Mouse (Mus musculus) CH12.LX (cell line): ENCODE data around the gene Atmin. TPM values are rescaled to one million over a fixed set of nuclear protein-coding genes. Genes with fewer than 3 reads are reported as not detected.

Source experiments
- DNase-seq: peaks from one replicate; pipeline ENCODE4 v3.0.0-alpha.2; 2013; ENCODE audit errors: extremely low read depth
- H3K27ac ChIP-seq: 2 replicates; pipeline ENCODE4 v1.5.1; 2012; ENCODE audit warnings: low read depth, mild to moderate bottlenecking, control low read depth, moderate library complexity; ENCODE audit not compliant: insufficient read depth
- H3K27me3 ChIP-seq: replicated peaks from 2 replicates; pipeline ENCODE3; 2012; ENCODE audit warnings: inconsistent platforms
- H3K36me3 ChIP-seq, 2 experiments: replicated peaks in 1 of 2; 2 replicates each; pipeline versions ENCODE3 to v1.6.1; 2012; ENCODE audit warnings: inconsistent platforms in 1 of 2, low read length in 1 of 2, mild to moderate bottlenecking in 1 of 2, mixed read lengths in 1 of 2, moderate library complexity in 1 of 2; ENCODE audit not compliant: control insufficient read depth in 1 of 2, insufficient read depth in 1 of 2
- H3K4me1 ChIP-seq, 2 experiments: 2 replicates each; pipeline ENCODE4 v1.6.1; 2012; ENCODE audit warnings: inconsistent platforms in 1 of 2, moderate library complexity in 1 of 2; ENCODE audit not compliant: insufficient read depth in 2 of 2, control insufficient read depth in 1 of 2
- H3K4me2 ChIP-seq: 2 replicates; pipeline ENCODE4 v1.6.1; 2012; ENCODE audit warnings: low read depth, mild to moderate bottlenecking, control low read depth; ENCODE audit not compliant: poor library complexity, insufficient read depth, severe bottlenecking
- H3K4me3 ChIP-seq, 3 experiments: fragments of 150-350 bp in 1 of 3; sonication (generic) in 1 of 3; replicated peaks in 1 of 3; 2 replicates each; pipeline versions ENCODE3 to v1.5.1; 2011 to 2012; ENCODE audit warnings: low read depth in 2 of 3, low read length in 2 of 3, mild to moderate bottlenecking in 2 of 3, moderate library complexity in 2 of 3, control low read depth in 1 of 3, improper control_type of control experiment in 1 of 3, inconsistent platforms in 1 of 3, mixed read lengths in 1 of 3; ENCODE audit not compliant: poor library complexity in 1 of 3
- H3K79me2 ChIP-seq: replicated peaks from 2 replicates; pipeline ENCODE4 v1.6.1; 2012; ENCODE audit warnings: mild to moderate bottlenecking, moderate library complexity; ENCODE audit not compliant: control insufficient read depth, poor library complexity, insufficient read depth, severe bottlenecking; ENCODE audit errors: extremely low read depth
- H3K9ac ChIP-seq: 2 replicates; pipeline ENCODE4 v1.6.1; 2012; ENCODE audit warnings: low read depth, mild to moderate bottlenecking, control low read depth, moderate library complexity; ENCODE audit not compliant: insufficient read depth
- H3K9me3 ChIP-seq: replicated peaks from 2 replicates; pipeline ENCODE3; 2012; ENCODE audit warnings: low read length, inconsistent platforms, mixed read lengths
- BHLHE40 ChIP-seq: IDR thresholded peaks from 2 replicates; pipeline ENCODE4 v1.6.1; 2011; ENCODE audit warnings: mild to moderate bottlenecking, low read depth, low read length, improper control_type of control experiment
- CHD1 ChIP-seq: IDR thresholded peaks from 2 replicates; pipeline ENCODE4 v1.6.1; 2012; ENCODE audit warnings: low read depth, low read length, improper control_type of control experiment, inconsistent platforms
- CHD2 ChIP-seq: IDR thresholded peaks from 2 replicates; pipeline ENCODE4 v1.6.1; 2011; ENCODE audit warnings: low read length, improper control_type of control experiment
- ELF1 ChIP-seq: IDR thresholded peaks from 2 replicates; pipeline ENCODE4 v1.6.1; 2014; ENCODE audit warnings: low read depth, mild to moderate bottlenecking, inconsistent platforms, low read length, improper control_type of control experiment
- HCFC1 ChIP-seq: IDR thresholded peaks from 2 replicates; pipeline ENCODE4 v1.6.1; 2012; ENCODE audit warnings: low read depth, mild to moderate bottlenecking, inconsistent platforms, low read length, improper control_type of control experiment
- JUN ChIP-seq: IDR thresholded peaks from 2 replicates; pipeline ENCODE4 v1.6.1; 2011; ENCODE audit warnings: low read depth, mild to moderate bottlenecking, low read length, improper control_type of control experiment, moderate library complexity; ENCODE audit not compliant: insufficient read depth
- JUND ChIP-seq: conservative IDR thresholded peaks from 2 replicates; pipeline ENCODE4 v1.6.1; 2011; ENCODE audit warnings: low read depth, low read length, improper control_type of control experiment
- MAFK ChIP-seq: IDR thresholded peaks from 2 replicates; pipeline ENCODE4 v1.6.1; 2011; ENCODE audit warnings: low read length, improper control_type of control experiment; ENCODE audit not compliant: insufficient replicate concordance
- MEF2A ChIP-seq: IDR thresholded peaks from 2 replicates; pipeline ENCODE4 v1.6.1; 2014; ENCODE audit warnings: low read depth, mild to moderate bottlenecking, inconsistent platforms, low read length, improper control_type of control experiment, borderline replicate concordance
- MXI1 ChIP-seq: IDR thresholded peaks from 2 replicates; pipeline ENCODE4 v1.6.1; 2011; ENCODE audit warnings: mild to moderate bottlenecking, low read depth, low read length, improper control_type of control experiment
- MYC ChIP-seq: IDR thresholded peaks from 2 replicates; pipeline ENCODE4 v1.6.1; 2011; ENCODE audit warnings: low read depth, mild to moderate bottlenecking, improper control_type of control experiment, low read length
- PAX5 ChIP-seq: IDR thresholded peaks from 2 replicates; pipeline ENCODE4 v1.6.1; 2012; ENCODE audit warnings: low read length, inconsistent platforms, mixed read lengths
- POLR2A ChIP-seq: IDR thresholded peaks from 2 replicates; pipeline ENCODE4 v1.6.1; 2011; ENCODE audit warnings: low read depth, mild to moderate bottlenecking, improper control_type of control experiment, low read length
- POLR2AphosphoS2 ChIP-seq: IDR thresholded peaks from 2 replicates; pipeline ENCODE4 v1.6.1; 2011; ENCODE audit warnings: low read depth, low read length, improper control_type of control experiment
- RCOR1 ChIP-seq: conservative IDR thresholded peaks from 2 replicates; pipeline ENCODE4 v1.6.1; 2012; ENCODE audit warnings: low read depth, mild to moderate bottlenecking, inconsistent platforms, low read length, improper control_type of control experiment
- SIN3A ChIP-seq: IDR thresholded peaks from 2 replicates; pipeline ENCODE4 v1.6.1; 2012; ENCODE audit warnings: low read length, improper control_type of control experiment, inconsistent platforms
- TBP ChIP-seq: conservative IDR thresholded peaks from 2 replicates; pipeline ENCODE4 v1.6.1; 2011; ENCODE audit warnings: low read depth, low read length, improper control_type of control experiment
- TCF12 ChIP-seq: IDR thresholded peaks from 2 replicates; pipeline ENCODE4 v1.6.1; 2014; ENCODE audit warnings: low read depth, mild to moderate bottlenecking, inconsistent platforms, low read length, improper control_type of control experiment
- USF1 ChIP-seq: IDR thresholded peaks from 2 replicates; pipeline ENCODE4 v1.6.1; 2014; ENCODE audit warnings: low read depth, mild to moderate bottlenecking, inconsistent platforms, low read length, improper control_type of control experiment
- USF2 ChIP-seq: conservative IDR thresholded peaks from 2 replicates; pipeline ENCODE4 v1.6.1; 2011; ENCODE audit warnings: low read depth, low read length, improper control_type of control experiment
- ZMIZ1 ChIP-seq: IDR thresholded peaks from 2 replicates; pipeline ENCODE4 v1.6.1; 2012; ENCODE audit warnings: low read depth, mild to moderate bottlenecking, inconsistent platforms, low read length, improper control_type of control experiment
- ZNF384 ChIP-seq: IDR thresholded peaks from 2 replicates; pipeline ENCODE4 v1.6.1; 2012; ENCODE audit warnings: low read depth, low read length, improper control_type of control experiment, inconsistent platforms
- dilution Hi-C: fragments of 300-500 bp; cut with MboI; formaldehyde crosslinking; loops from 2 replicates; pipeline ENCODE4 v1.14.3; 2020; ENCODE audit warnings: low sequenced_read_pairs; ENCODE audit not compliant: extremely low pct_unique_long_range_greater_than_20kb, extremely low pct_ligation_motif_present
- in situ Hi-C: fragments of 300-500 bp; cut with MboI; formaldehyde crosslinking; loops from 3 replicates; pipeline ENCODE4 v1.14.3; 2019; ENCODE audit warnings: low sequenced_read_pairs, low pct_ligation_motif_present, low pct_unique_long_range_greater_than_20kb, mixed read lengths
- polyA plus RNA-seq: library from polyadenylated mRNA; unstranded; fragments of >175 nt; gene quantifications from 2 replicates; pipeline ENCODE4 v1.2.1, GENCODE M21; 2012; ENCODE audit warnings: low read depth; ENCODE audit not compliant: insufficient read length
- total RNA-seq, 2 experiments: library from RNA; depleted of rRNA; stranded (reverse); fragments of 300-350 nt in 1 of 2; fragments of >200 nt in 1 of 2; gene quantifications; 2 replicates each; pipeline ENCODE4 v1.2.3; 2012 to 2014

Atmin gene
- total and polyA plus RNA-seq, 3 experiments, result 9.3 to 22.0 (median 14.8) TPM

- H3K36me3 ChIP-seq, result peaks cover 13 to 50% of the 10 kb centered on the region in 2 experiments
- in situ Hi-C loops (no loop called here), dilution Hi-C loops (no loop called here)
Measured at GRCm38 (mm10) chr8:116893938-116894337, 49.3 kb upstream of the Atmin start.

DNA sequence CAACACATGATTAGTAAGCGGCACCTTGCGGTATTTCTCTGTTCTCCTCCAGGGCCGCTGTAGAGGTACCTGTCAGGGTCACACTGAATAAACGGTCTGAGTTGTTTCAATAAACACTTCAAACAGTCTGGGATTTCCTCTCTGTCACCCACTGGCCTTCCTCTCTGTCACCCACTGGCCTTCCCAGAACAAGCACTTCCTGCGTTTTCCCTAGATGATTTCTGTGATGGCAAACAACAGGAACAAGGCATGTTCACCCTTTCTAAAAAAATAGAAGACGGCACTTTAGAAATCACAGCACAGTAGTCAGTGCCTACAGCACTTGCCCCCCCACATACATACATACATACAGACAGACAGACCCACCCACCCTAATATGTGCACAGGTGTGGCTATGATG lies 47.7 kb upstream of the Atmin start:
- H3K4me3 ChIP-seq, result no peak overlapping the region
- H3K9ac ChIP-seq, result no peak overlapping the region
- no peaks in the 10 kb centered on the region for H3K9me3 ChIP-seq
- H3K4me1 ChIP-seq, result peaks cover 6 to 14% of the 10 kb centered on the region in 2 experiments
- in situ Hi-C loops, result no loop called here
- no peaks in the 10 kb centered on the region for H3K79me2 ChIP-seq
- TF ChIP-seq SIN3A, result no peak
- no peak for TF ChIP-seq POLR2A
- TF ChIP-seq ZNF384, result no peak
- no peak for TF ChIP-seq TCF12
- TF ChIP-seq MXI1, result no peak
- TF ChIP-seq ZMIZ1, result no peak
- no peak for TF ChIP-seq MEF2A
- no peak for TF ChIP-seq ELF1
- TF ChIP-seq USF1, result no peak
- no peak for TF ChIP-seq CHD1
- no peak for TF ChIP-seq PAX5
- TF ChIP-seq POLR2AphosphoS2, result no peak
- TF ChIP-seq RCOR1, result no peak
- TF ChIP-seq CHD2, result no peak
- TF ChIP-seq USF2, result no peak
- no peak for TF ChIP-seq JUN
- no peak for TF ChIP-seq BHLHE40
- no peak for TF ChIP-seq JUND
- no peak for TF ChIP-seq MYC
- no peak for TF ChIP-seq TBP
- TF ChIP-seq, all 38 proteins: peak for 0
- Histone ChIP-seq H3K4me2 (no peak overlapping the region), H3K27ac (no peak overlapping the region), H3K27me3 (no peaks in the 10 kb centered on the region), H3K36me3 (peaks cover 7 to 38% of the 10 kb centered on the region in 2 experiments)
- no peak for DNase-seq
- dilution Hi-C loops, result no loop called here

More at GRCm38 (mm10) chr8:116893938-116894337, 49.3 kb upstream of the Atmin start:
- H3K9ac ChIP-seq, result no peak overlapping the region
- H3K4me1 ChIP-seq, result peaks cover 6 to 14% of the 10 kb centered on the region in 2 experiments
- H3K4me2 ChIP-seq, result no peak overlapping the region
- H3K79me2 ChIP-seq, result no peaks in the 10 kb centered on the region
- no peaks in the 10 kb centered on the region for H3K27me3 ChIP-seq
- no peaks in the 10 kb centered on the region for H3K9me3 ChIP-seq
- H3K4me3 ChIP-seq, result no peak overlapping the region
- no peak for DNase-seq
- H3K27ac ChIP-seq, result no peak overlapping the region
- TF ChIP-seq HCFC1, result no peak
- no peak for TF ChIP-seq MAFK
- no peak for TF ChIP-seq POLR2A
- no peak for TF ChIP-seq PAX5
